Mouse (Mus musculus) activated CD4-positive, CD25-positive, alpha-beta regulatory T cell (primary cell): ENCODE results near the gene Mbd5. TPM values are rescaled to one million over a fixed set of nuclear protein-coding genes. Genes with fewer than 3 reads are reported as not detected.

Experiments used
- polyA plus RNA-seq, 2 experiments: library from polyadenylated mRNA; unstranded; fragments of 100-300 nt; shearing (Covaris generic); gene quantifications; one replicate each; pipeline ENCODE4 v1.2.1; 2017

The Mbd5 gene
- polyA plus RNA-seq = 10 to 100 TPM; 22.9 to 30.7 TPM

DNA sequence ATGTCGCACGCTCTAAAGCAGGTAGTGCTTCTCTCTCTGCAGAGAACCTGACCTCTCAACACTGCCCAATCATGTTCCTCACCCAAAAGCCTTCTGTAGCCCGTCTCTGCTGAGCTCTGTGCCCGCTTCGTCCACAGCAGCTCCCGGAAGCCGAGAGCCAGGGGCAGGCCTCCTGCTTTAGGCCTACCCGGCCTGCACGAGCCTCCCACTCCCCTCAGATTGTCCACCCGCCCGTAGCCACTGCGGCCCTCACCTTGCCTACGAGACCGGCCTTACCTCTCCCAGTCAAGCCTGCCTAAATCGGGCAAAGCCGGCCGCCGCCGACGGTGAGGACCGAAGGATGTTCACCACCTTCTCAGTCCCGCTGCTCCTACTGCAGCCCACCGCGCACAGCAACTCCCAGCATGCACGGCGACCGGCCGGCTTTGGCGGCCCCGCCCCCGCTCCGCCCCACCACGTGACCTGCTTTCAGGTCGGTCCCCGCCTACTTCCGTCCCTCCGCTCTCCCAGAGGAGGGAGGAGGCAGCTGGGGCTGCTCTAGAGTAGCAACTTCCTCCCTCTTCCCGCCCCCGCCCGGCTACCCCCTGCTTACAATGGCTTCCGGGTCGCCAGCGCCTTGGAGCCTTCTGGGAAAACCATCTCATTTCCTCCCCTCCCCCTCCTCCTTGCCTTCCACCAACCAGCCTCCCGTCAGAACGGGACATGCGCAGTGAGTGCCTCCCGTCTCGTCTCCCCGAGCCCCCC lies at the start of gene Mbd5:
TSS of gene Mbd5 (plus strand) at position 668 of the 744 bp plus-strand sequence.

DNA sequence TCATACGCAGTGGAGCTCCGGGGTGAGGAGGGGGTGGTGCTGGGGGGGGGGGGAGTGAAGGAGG lies 776 bp downstream of the Mbd5 start, which contains the start of gene Orc4:
TSS of gene Orc4 (minus strand) at position 26 of the 64 bp plus-strand sequence.

Other genes with a start within 250 kb of the Mbd5 start
- 1 to 10 TPM; 3.4 to 7.0 TPM for gene Acvr2a, start 135.4 kb upstream of the Mbd5 start, polyA plus RNA-seq
- 100 to 1,000 TPM in 1 of 2 experiments, 10 to 100 TPM in 1; 99.4 to 113 TPM for gene Orc4, start 769 bp downstream of the Mbd5 start, polyA plus RNA-seq